Mouse (Mus musculus): ENCODE measurements around the gene Agtr1a. TPM values are rescaled to one million over a fixed set of nuclear protein-coding genes. Genes with fewer than 3 reads are reported as not detected.

The Agtr1a gene
- polyA plus RNA-seq, 1 experiment: not detected

DNA sequence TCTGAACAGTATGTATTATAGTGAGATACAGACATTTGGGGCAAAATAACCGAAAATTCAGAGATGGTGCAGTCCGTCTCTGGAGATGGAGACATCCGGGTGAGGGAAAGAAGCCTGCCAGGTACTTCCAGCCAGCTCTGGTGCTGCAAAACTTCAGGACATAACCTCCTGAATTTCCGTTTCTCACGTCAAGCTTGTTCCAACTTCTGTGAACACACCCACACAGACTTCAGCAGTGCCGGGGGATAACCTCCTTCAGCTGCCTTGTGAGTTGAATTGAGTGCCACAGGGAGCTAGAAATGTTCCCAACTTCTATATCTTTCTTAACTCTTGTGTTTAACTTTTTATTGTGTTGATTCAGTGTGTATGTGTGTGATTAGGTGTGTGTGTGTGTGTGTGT, 4.4 kb upstream of the Agtr1a start:
- Histone ChIP-seq H3K4me2 (ENCODE audit: low read depth) (no peak overlapping the region), H3K36me3 (ENCODE audit: control insufficient read depth, insufficient read depth) (no peaks in the 10 kb centered on the region), H3K27me3 (ENCODE audit: control insufficient read depth, insufficient read depth, insufficient read length) (no peaks in the 10 kb centered on the region), H3K79me2 (ENCODE audit: control insufficient read depth, insufficient read depth) (no peaks in the 10 kb centered on the region), H3K4me3 (no peak overlapping the region), H3ac (ENCODE audit: control insufficient read depth, insufficient read length) (no peak overlapping the region)
- TF ChIP-seq SRF (IDR thresholded peaks at IDR 0.05; ENCODE audit: control insufficient read depth, insufficient read length, low read depth) (no peak), MYOG (IDR thresholded peaks at IDR 0.05; ENCODE audit: control insufficient read depth in 1 of 3, insufficient read depth in 1 of 3, insufficient read length in 2 of 3, low read depth in 2 of 3) (no peak), POLR2AphosphoS2 (IDR thresholded peaks at IDR 0.05; ENCODE audit: insufficient read length, low read depth) (no peak), USF1 (IDR thresholded peaks at IDR 0.05; ENCODE audit: low read depth) (no peak), CEBPB (IDR thresholded peaks at IDR 0.05; ENCODE audit: insufficient read depth, poor library complexity, severe bottlenecking) (no peak), TCF12 (IDR thresholded peaks at IDR 0.05; ENCODE audit: insufficient read depth, poor library complexity, severe bottlenecking) (no peak), MAX (IDR thresholded peaks at IDR 0.05; ENCODE audit: low read depth) (no peak), E2F4 (IDR thresholded peaks at IDR 0.05; ENCODE audit: insufficient read depth) (no peak), REST (IDR thresholded peaks at IDR 0.05; ENCODE audit: insufficient read depth, insufficient read length) (no peak), POLR2A (IDR thresholded peaks at IDR 0.05; ENCODE audit: insufficient read length, low read depth) (no peak), TCF3 (IDR thresholded peaks at IDR 0.05; ENCODE audit: insufficient read length, low read depth) (no peak), MYOD1 (IDR thresholded peaks at IDR 0.05; ENCODE audit: control insufficient read depth in 1 of 3, insufficient read length in 2 of 3, low read depth in 2 of 3) (no peak)

DNA sequence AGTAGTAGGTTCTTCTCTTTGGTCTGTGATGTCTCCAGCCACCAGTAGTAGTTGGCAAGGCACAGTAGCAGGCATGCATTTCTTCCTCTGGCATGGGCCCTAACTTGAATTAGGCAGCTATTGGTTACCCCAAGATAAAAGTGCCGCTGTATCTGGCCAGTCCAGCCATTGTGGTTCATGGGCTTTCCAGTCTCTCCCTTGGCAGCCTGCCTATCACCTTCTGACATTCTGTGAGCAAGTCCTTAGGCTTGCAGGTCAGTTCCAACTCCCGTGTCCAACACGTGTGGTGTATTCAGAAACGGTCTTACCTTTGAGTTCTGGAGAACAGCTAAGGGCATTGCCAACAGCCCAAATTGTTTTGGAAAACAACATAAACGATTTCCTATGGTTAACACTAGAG, 3.7 kb upstream of the Agtr1a start:
- Histone ChIP-seq H3K4me2 (ENCODE audit: low read depth) (no peak overlapping the region), H3K36me3 (ENCODE audit: control insufficient read depth, insufficient read depth) (no peaks in the 10 kb centered on the region), H3ac (ENCODE audit: control insufficient read depth, insufficient read length) (no peak overlapping the region), H3K79me2 (ENCODE audit: control insufficient read depth, insufficient read depth) (no peaks in the 10 kb centered on the region), H3K4me3 (no peak overlapping the region), H3K27me3 (ENCODE audit: control insufficient read depth, insufficient read depth, insufficient read length) (no peaks in the 10 kb centered on the region)
- TF ChIP-seq TCF3 (IDR thresholded peaks at IDR 0.05; ENCODE audit: insufficient read length, low read depth): no peak
- no peak for TF ChIP-seq SRF (IDR thresholded peaks at IDR 0.05; ENCODE audit: control insufficient read depth, insufficient read length, low read depth)
- TF ChIP-seq MYOG (IDR thresholded peaks at IDR 0.05; ENCODE audit: control insufficient read depth in 1 of 3, insufficient read depth in 1 of 3, insufficient read length in 2 of 3, low read depth in 2 of 3): no peak

DNA sequence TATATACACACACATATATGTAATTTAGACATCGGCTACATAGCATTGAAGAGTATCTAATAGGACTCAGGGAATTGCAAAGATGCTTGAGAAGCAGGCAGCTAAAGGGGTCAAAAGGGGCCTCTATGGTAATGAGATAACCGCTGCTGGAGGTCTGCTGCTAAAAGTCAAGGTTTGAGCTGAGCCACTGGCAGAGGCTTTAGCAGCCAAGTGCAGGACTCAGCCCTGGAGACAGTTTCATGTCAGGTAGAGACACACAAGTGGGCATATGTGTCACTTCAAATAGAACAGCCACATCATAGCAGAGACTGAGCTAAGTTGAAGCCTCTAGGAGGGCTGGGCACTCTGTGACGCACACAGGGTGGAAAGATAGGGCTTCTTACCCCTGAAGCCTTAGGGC, 1.6 kb upstream of the Agtr1a start:
- Histone ChIP-seq H3K79me2 (ENCODE audit: control insufficient read depth, insufficient read depth) (no peaks in the 10 kb centered on the region), H3ac (ENCODE audit: control insufficient read depth, insufficient read length) (no peak overlapping the region), H3K4me2 (ENCODE audit: low read depth) (no peak overlapping the region), H3K4me3 (no peak overlapping the region), H3K27me3 (ENCODE audit: control insufficient read depth, insufficient read depth, insufficient read length) (no peaks in the 10 kb centered on the region), H3K36me3 (ENCODE audit: control insufficient read depth, insufficient read depth) (no peaks in the 10 kb centered on the region)
- TF ChIP-seq SRF (IDR thresholded peaks at IDR 0.05; ENCODE audit: control insufficient read depth, insufficient read length, low read depth) (no peak), TCF3 (IDR thresholded peaks at IDR 0.05; ENCODE audit: insufficient read length, low read depth) (no peak), POLR2A (IDR thresholded peaks at IDR 0.05; ENCODE audit: insufficient read length, low read depth) (no peak), CEBPB (IDR thresholded peaks at IDR 0.05; ENCODE audit: insufficient read depth, poor library complexity, severe bottlenecking) (no peak), POLR2AphosphoS2 (IDR thresholded peaks at IDR 0.05; ENCODE audit: insufficient read length, low read depth) (no peak), MAX (IDR thresholded peaks at IDR 0.05; ENCODE audit: low read depth) (no peak), USF1 (IDR thresholded peaks at IDR 0.05; ENCODE audit: low read depth) (no peak), TCF12 (IDR thresholded peaks at IDR 0.05; ENCODE audit: insufficient read depth, poor library complexity, severe bottlenecking) (no peak), E2F4 (IDR thresholded peaks at IDR 0.05; ENCODE audit: insufficient read depth) (no peak)

DNA sequence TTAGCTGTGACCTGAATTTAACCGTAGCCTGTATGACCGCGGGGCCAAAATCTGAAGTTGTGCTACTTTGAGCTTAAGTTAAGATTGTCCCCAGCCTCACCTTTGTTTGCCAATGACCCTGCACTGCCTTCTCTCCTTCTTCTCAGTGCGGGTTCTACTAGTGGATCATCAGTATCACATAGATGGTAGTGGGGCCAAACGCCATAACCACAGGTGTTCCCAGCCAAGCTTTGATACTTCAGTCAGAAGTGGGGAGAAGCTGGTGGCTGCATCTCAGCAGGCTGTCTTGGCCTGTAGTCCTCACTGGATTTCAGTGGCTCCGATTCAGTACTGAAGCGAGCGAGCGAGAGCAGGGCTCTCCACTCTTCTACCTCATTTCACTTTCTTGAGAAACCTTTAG, 672 bp downstream of the Agtr1a start:
- no peaks in the 10 kb centered on the region for H3K36me3 ChIP-seq (ENCODE audit: control insufficient read depth, insufficient read depth)
- H3K27me3 ChIP-seq (ENCODE audit: control insufficient read depth, insufficient read depth, insufficient read length): peaks cover 5% of the 10 kb centered on the region
- H3K4me3 ChIP-seq: no peak overlapping the region
- no peak for TF ChIP-seq POLR2A (IDR thresholded peaks at IDR 0.05; ENCODE audit: insufficient read length, low read depth)
- H3ac ChIP-seq (ENCODE audit: control insufficient read depth, insufficient read length): no peak overlapping the region
- H3K4me2 ChIP-seq (ENCODE audit: low read depth): no peak overlapping the region
- H3K79me2 ChIP-seq (ENCODE audit: control insufficient read depth, insufficient read depth): no peaks in the 10 kb centered on the region

DNA sequence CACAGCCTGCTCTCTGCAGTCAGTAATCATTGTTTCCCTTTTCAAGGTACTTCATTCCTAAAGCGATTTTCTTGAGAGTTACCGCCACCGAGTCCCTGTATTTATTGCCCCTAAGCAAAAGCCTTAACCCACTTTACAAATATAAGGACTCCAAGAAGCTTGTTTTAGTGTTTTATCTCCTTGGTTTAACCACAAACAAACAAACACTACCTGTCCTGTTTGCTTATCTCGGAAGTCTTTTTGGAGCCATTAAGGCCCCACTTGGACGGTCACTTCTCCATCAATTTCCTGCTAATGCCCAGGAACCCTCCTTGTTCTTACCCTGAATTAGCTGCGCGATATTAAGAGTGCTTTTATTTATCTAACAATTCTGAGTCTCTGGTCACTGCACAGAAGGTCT, 1.4 kb downstream of the Agtr1a start:
- no peaks in the 10 kb centered on the region for H3K36me3 ChIP-seq (ENCODE audit: control insufficient read depth, insufficient read depth)
- no peaks in the 10 kb centered on the region for H3K79me2 ChIP-seq (ENCODE audit: control insufficient read depth, insufficient read depth)
- peaks cover 6% of the 10 kb centered on the region for H3K27me3 ChIP-seq (ENCODE audit: control insufficient read depth, insufficient read depth, insufficient read length)
- no peak overlapping the region for H3K4me3 ChIP-seq
- no peak overlapping the region for H3K4me2 ChIP-seq (ENCODE audit: low read depth)
- TF ChIP-seq SRF (IDR thresholded peaks at IDR 0.05; ENCODE audit: control insufficient read depth, insufficient read length, low read depth) (no peak), POLR2A (IDR thresholded peaks at IDR 0.05; ENCODE audit: insufficient read length, low read depth) (no peak), MAX (IDR thresholded peaks at IDR 0.05; ENCODE audit: low read depth) (no peak), TCF12 (IDR thresholded peaks at IDR 0.05; ENCODE audit: insufficient read depth, poor library complexity, severe bottlenecking) (no peak), MYOG (IDR thresholded peaks at IDR 0.05; ENCODE audit: control insufficient read depth in 1 of 3, insufficient read depth in 1 of 3, insufficient read length in 2 of 3, low read depth in 2 of 3) (no peak), TCF3 (IDR thresholded peaks at IDR 0.05; ENCODE audit: insufficient read length, low read depth) (no peak)
- H3ac ChIP-seq (ENCODE audit: control insufficient read depth, insufficient read length): no peak overlapping the region

DNA sequence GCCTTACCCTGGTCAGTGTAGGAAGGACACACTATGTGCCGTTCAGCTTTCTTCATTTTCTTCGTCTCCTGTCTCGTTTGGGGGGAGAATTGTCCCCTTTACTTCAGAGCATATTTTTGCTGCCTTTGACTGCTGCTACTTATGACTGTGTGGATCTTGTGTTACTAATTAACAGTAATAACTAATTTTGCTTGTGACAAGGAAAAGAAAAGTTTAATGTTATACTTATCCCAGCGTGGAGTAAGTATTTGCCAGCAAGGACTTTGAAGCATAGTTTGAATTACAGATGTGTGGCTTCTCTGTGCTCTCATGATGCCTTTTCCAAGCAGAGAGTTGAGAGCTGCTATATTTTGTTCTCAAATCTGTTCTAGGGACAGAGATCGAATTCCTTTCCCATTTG, 2.3 kb downstream of the Agtr1a start:
- Histone ChIP-seq H3K4me3 (no peak overlapping the region), H3K79me2 (ENCODE audit: control insufficient read depth, insufficient read depth) (no peaks in the 10 kb centered on the region), H3K27me3 (ENCODE audit: control insufficient read depth, insufficient read depth, insufficient read length) (peaks cover 6% of the 10 kb centered on the region), H3K36me3 (ENCODE audit: control insufficient read depth, insufficient read depth) (no peaks in the 10 kb centered on the region), H3ac (ENCODE audit: control insufficient read depth, insufficient read length) (no peak overlapping the region), H3K4me2 (ENCODE audit: low read depth) (no peak overlapping the region)
- TF ChIP-seq TCF3 (IDR thresholded peaks at IDR 0.05; ENCODE audit: insufficient read length, low read depth): no peak
- TF ChIP-seq USF1 (IDR thresholded peaks at IDR 0.05; ENCODE audit: low read depth): no peak
- no peak for TF ChIP-seq POLR2A (IDR thresholded peaks at IDR 0.05; ENCODE audit: insufficient read length, low read depth)
- no peak for TF ChIP-seq MYOG (IDR thresholded peaks at IDR 0.05; ENCODE audit: control insufficient read depth in 1 of 3, insufficient read depth in 1 of 3, insufficient read length in 2 of 3, low read depth in 2 of 3)
- TF ChIP-seq CEBPB (IDR thresholded peaks at IDR 0.05; ENCODE audit: insufficient read depth, poor library complexity, severe bottlenecking): no peak
- TF ChIP-seq E2F4 (IDR thresholded peaks at IDR 0.05; ENCODE audit: insufficient read depth): no peak
- TF ChIP-seq TCF12 (IDR thresholded peaks at IDR 0.05; ENCODE audit: insufficient read depth, poor library complexity, severe bottlenecking): no peak
- no peak for TF ChIP-seq POLR2AphosphoS2 (IDR thresholded peaks at IDR 0.05; ENCODE audit: insufficient read length, low read depth)
- TF ChIP-seq MYOD1 (IDR thresholded peaks at IDR 0.05; ENCODE audit: control insufficient read depth in 1 of 3, insufficient read length in 2 of 3, low read depth in 2 of 3): no peak
- TF ChIP-seq REST (IDR thresholded peaks at IDR 0.05; ENCODE audit: insufficient read depth, insufficient read length): no peak
- no peak for TF ChIP-seq SRF (IDR thresholded peaks at IDR 0.05; ENCODE audit: control insufficient read depth, insufficient read length, low read depth)
- no peak for TF ChIP-seq MAX (IDR thresholded peaks at IDR 0.05; ENCODE audit: low read depth)

Data from myocyte (in vitro differentiated cells).